Mouse (Mus musculus): ENCODE measurements around the gene Plekha1. TPM values are rescaled to one million over a fixed set of nuclear protein-coding genes. Genes with fewer than 3 reads are reported as not detected.
A peak's percentile ranks its signal among the peaks of the same experiment; 100 is the strongest.

The Plekha1 gene
- polyA plus RNA-seq, 1 experiment, result 63.3 TPM

DNA sequence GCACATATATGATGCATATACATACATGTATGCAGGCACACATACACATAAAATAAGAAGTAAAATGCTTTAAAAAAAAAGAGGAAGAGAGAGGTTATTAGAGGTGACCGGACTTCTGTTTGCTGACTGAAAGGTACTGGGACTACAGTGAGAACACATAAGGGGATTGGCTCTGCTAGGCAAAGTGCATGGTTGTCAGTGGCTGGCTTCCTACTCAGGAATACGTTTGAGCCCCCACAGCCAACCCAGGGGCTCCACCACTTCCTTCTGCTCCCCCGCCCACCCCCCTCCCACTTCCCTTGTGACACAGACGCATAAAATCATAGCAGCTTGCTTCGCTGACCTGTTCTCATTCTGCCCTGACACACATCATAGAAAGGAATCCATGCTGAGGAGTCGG, 7.6 kb upstream of the Plekha1 start:
- DNase-seq, result no peak
- no peak overlapping the region for H3K4me3 ChIP-seq (ENCODE audit: insufficient read depth, low read depth, low read length)
- H3K36me3 ChIP-seq (ENCODE audit: control insufficient read depth, insufficient read depth, low read length), result no peaks in the 10 kb centered on the region
- H3K27ac ChIP-seq (ENCODE audit: insufficient read depth, low read depth, low read length), result no peak overlapping the region
- 73% methylated on average over 6 of the region's 6 CpGs for WGBS
- no peaks in the 10 kb centered on the region for H3K27me3 ChIP-seq (replicated peaks; ENCODE audit: control insufficient read depth, insufficient read depth, low read length)
- peaks cover 3% of the 10 kb centered on the region; the same call in 1 of the 2 replicates for H3K4me1 ChIP-seq (ENCODE audit: control insufficient read depth, insufficient read depth, low read length)
- TF ChIP-seq POLR2A (IDR thresholded peaks at IDR 0.05; ENCODE audit: low read depth, low read length) (no peak), CTCF (conservative IDR thresholded peaks at IDR 0.05; ENCODE audit: insufficient read depth, insufficient read length, low read depth, low read length) (no peak)

DNA sequence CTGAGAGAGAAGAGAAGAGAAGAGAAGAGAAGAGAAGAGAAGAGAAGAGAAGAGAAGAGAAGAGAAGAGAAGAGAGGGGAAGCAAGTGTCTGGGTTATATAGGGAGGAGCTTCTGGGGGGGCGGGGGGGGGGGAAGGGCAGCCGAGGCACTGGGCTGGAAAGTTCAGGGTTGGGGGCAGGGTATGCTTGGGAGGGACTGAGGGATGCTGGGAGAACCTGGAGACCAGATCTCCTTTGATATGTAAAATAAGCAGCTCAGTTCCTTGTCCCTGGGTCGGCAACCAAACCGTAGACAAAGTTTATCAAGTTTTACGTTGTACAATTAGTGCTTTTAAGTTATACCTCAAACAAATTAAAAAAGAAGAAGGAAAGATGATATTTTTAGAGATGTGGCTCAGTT, 5.6 kb upstream of the Plekha1 start:
- no peaks in the 10 kb centered on the region for H3K27me3 ChIP-seq (replicated peaks; ENCODE audit: control insufficient read depth, insufficient read depth, low read length)
- 52% methylated on average over 5 of the region's 5 CpGs for WGBS
- H3K36me3 ChIP-seq (ENCODE audit: control insufficient read depth, insufficient read depth, low read length), result no peaks in the 10 kb centered on the region
- TF ChIP-seq CTCF (conservative IDR thresholded peaks at IDR 0.05; ENCODE audit: insufficient read depth, insufficient read length, low read depth, low read length), result no peak
- TF ChIP-seq POLR2A (IDR thresholded peaks at IDR 0.05; ENCODE audit: low read depth, low read length), result no peak
- H3K27ac ChIP-seq (ENCODE audit: insufficient read depth, low read depth, low read length), result no peak overlapping the region
- H3K4me3 ChIP-seq (ENCODE audit: insufficient read depth, low read depth, low read length), result no peak overlapping the region
- no peak for DNase-seq
- H3K4me1 ChIP-seq (ENCODE audit: control insufficient read depth, insufficient read depth, low read length), result peaks cover 3% of the 10 kb centered on the region; the same call in 1 of the 2 replicates

DNA sequence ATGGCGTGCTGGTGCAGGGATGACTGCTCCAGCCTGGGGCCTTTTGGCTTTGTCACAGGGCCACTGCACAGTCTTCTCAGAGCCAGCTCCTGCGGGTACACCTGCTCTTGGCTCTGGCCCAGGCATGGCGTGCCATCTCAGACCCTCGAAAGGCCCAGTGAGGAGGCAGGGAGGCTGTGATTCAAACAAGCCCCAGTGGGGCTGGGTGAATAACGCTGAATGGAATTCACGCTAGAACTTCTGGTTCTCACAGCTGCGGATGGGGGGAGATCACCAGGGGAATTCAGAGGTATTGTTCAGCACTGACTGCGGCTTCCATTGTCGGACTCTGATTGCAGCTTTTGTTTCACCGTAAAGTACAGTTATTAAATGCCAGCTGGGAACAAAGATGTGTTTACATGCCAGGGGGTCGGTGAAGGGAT, 4.8 kb upstream of the Plekha1 start:
- 57% methylated on average over 11 of the region's 11 CpGs for WGBS

DNA sequence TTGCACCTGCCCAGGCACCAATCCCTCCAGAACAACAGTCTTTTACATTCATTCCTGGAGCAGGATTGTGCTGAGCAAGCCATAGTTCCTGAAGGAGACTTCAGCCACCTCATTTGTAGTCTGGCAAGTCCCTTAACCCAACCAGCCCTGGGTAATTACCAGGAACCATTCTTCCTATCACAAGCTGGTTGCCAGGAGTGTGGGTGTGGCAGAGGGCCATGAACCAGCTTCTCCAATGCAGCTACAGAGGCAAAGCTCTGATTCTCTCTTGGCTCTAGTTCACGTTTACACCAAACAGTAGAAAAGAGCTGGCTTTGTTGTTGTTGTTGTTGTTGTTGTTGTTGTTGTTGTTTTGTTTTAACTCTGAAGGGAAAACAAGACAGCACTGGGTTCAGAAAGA, 3.1 kb upstream of the Plekha1 start:
- DNase-seq, result peak; percentile 46
- Histone ChIP-seq H3K27ac (ENCODE audit: insufficient read depth, low read depth, low read length) (no peak overlapping the region), H3K36me3 (ENCODE audit: control insufficient read depth, insufficient read depth, low read length) (no peaks in the 10 kb centered on the region), H3K27me3 (replicated peaks; ENCODE audit: control insufficient read depth, insufficient read depth, low read length) (no peaks in the 10 kb centered on the region), H3K4me3 (ENCODE audit: insufficient read depth, low read depth, low read length) (no peak overlapping the region), H3K4me1 (ENCODE audit: control insufficient read depth, insufficient read depth, low read length) (peaks cover 5% of the 10 kb centered on the region; the same call in 1 of the 2 replicates)
- no peak for TF ChIP-seq POLR2A (IDR thresholded peaks at IDR 0.05; ENCODE audit: low read depth, low read length)
- WGBS, result 49% methylated on average over 1 of the region's 1 CpGs

More for the DNA sequence above, 4.8 kb upstream of the Plekha1 start:
- no peaks in the 10 kb centered on the region for H3K27me3 ChIP-seq (replicated peaks; ENCODE audit: control insufficient read depth, insufficient read depth, low read length)
- H3K27ac ChIP-seq (ENCODE audit: insufficient read depth, low read depth, low read length), result no peak overlapping the region
- TF ChIP-seq POLR2A (IDR thresholded peaks at IDR 0.05; ENCODE audit: low read depth, low read length) (no peak), CTCF (conservative IDR thresholded peaks at IDR 0.05; ENCODE audit: insufficient read depth, insufficient read length, low read depth, low read length) (no peak)
- H3K4me3 ChIP-seq (ENCODE audit: insufficient read depth, low read depth, low read length), result no peak overlapping the region
- H3K36me3 ChIP-seq (ENCODE audit: control insufficient read depth, insufficient read depth, low read length), result no peaks in the 10 kb centered on the region
- DNase-seq, result peak; percentile 40
- peaks cover 3% of the 10 kb centered on the region; the same call in 1 of the 2 replicates for H3K4me1 ChIP-seq (ENCODE audit: control insufficient read depth, insufficient read depth, low read length)

DNA sequence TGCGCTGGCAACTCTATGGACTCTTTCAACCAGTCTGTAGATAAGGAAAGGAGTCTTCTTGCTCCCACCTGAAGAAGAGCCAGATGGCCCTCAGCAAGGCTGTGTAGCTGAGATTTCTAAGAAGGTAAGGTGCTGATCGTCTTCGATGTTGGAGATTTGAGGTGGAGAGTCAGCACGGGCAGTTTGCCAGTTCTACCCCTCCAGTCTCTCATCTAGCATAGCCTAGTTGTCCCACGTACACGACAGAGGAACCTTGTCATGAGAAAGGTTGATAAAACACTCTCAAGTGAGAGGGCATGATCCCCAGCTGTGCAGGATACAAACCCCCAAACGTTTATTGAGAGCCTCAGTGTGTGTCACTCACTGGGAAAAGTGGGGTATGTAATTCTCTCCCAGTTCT, 845 bp upstream of the Plekha1 start:
- DNase-seq, result no peak
- no peaks in the 10 kb centered on the region for H3K27me3 ChIP-seq (replicated peaks; ENCODE audit: control insufficient read depth, insufficient read depth, low read length)
- no peak overlapping the region for H3K27ac ChIP-seq (ENCODE audit: insufficient read depth, low read depth, low read length)
- peaks cover 6% of the 10 kb centered on the region; the same call in 1 of the 2 replicates for H3K4me1 ChIP-seq (ENCODE audit: control insufficient read depth, insufficient read depth, low read length)
- H3K36me3 ChIP-seq (ENCODE audit: control insufficient read depth, insufficient read depth, low read length), result no peaks in the 10 kb centered on the region
- no peak overlapping the region for H3K4me3 ChIP-seq (ENCODE audit: insufficient read depth, low read depth, low read length)
- 81% methylated on average over 7 of the region's 7 CpGs for WGBS
- no peak for TF ChIP-seq POLR2A (IDR thresholded peaks at IDR 0.05; ENCODE audit: low read depth, low read length)
- no peak for TF ChIP-seq CTCF (conservative IDR thresholded peaks at IDR 0.05; ENCODE audit: insufficient read depth, insufficient read length, low read depth, low read length)

DNA sequence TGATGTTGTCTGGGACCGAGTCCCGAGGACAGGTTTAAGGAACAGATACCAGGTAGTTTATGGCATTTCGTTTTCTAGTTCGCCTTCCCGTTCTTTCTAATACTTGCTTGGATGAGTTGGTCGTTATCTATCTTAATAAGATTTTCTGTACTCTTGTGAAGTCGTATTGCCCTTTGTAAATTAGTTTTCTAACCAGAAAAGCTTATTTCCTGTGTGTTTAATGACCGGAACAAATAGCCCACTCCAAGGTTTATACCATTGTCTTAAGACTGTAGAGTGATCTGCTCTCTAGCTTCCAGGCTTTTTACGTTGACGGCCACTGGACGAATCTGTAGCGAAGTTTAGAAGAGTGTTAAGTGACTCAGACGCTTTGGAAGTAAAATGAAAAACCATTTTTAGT, 1.1 kb downstream of the Plekha1 start:
- DNase-seq, result no peak
- Histone ChIP-seq H3K4me1 (ENCODE audit: control insufficient read depth, insufficient read depth, low read length) (peaks cover 21% of the 10 kb centered on the region), H3K27me3 (replicated peaks; ENCODE audit: control insufficient read depth, insufficient read depth, low read length) (no peaks in the 10 kb centered on the region), H3K4me3 (ENCODE audit: insufficient read depth, low read depth, low read length) (peak overlapping the region; percentile 83), H3K27ac (ENCODE audit: insufficient read depth, low read depth, low read length) (peak overlapping the region; percentile 83), H3K36me3 (ENCODE audit: control insufficient read depth, insufficient read depth, low read length) (no peaks in the 10 kb centered on the region)
- TF ChIP-seq POLR2A (IDR thresholded peaks at IDR 0.05; ENCODE audit: low read depth, low read length) (no peak), CTCF (conservative IDR thresholded peaks at IDR 0.05; ENCODE audit: insufficient read depth, insufficient read length, low read depth, low read length) (no peak)
- WGBS, result 3% methylated on average over 13 of the region's 13 CpGs

DNA sequence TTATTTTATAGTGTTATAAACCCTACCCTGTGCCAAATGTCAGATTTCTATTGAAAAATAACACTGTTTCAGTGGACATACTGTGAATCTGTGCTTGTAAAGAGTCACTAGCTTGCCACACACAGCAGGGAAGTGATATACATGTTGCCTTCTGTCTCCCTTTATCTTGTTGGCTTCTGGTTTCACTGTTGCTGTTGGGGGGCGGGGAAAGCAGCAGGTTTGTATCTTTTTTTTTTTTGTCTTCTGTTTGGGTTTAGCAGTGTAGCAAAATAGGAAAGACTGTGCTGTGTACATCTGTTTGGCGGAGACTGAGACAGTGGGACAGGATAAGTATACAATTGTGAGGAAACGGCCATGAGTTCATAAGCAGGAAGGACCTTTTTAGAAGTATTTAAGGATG, 1.7 kb downstream of the Plekha1 start:
- 63% methylated on average over 3 of the region's 3 CpGs for WGBS
- DNase-seq, result no peak
- Histone ChIP-seq H3K27me3 (replicated peaks; ENCODE audit: control insufficient read depth, insufficient read depth, low read length) (no peaks in the 10 kb centered on the region), H3K4me3 (ENCODE audit: insufficient read depth, low read depth, low read length) (0 out of 2 replicates have a peak overlapping the region, but pooled peaks have one; percentile 3), H3K27ac (ENCODE audit: insufficient read depth, low read depth, low read length) (0 out of 2 replicates have a peak overlapping the region, but pooled peaks have one; percentile 32), H3K36me3 (ENCODE audit: control insufficient read depth, insufficient read depth, low read length) (no peaks in the 10 kb centered on the region), H3K4me1 (ENCODE audit: control insufficient read depth, insufficient read depth, low read length) (peaks cover 22% of the 10 kb centered on the region)
- TF ChIP-seq CTCF (conservative IDR thresholded peaks at IDR 0.05; ENCODE audit: insufficient read depth, insufficient read length, low read depth, low read length) (no peak), POLR2A (IDR thresholded peaks at IDR 0.05; ENCODE audit: low read depth, low read length) (no peak)

Data from kidney, adult 2 months (tissue).